Mouse (Mus musculus) left cerebral cortex, adult 11 months (tissue): ENCODE measurements at regions not wholly inside any gene's neighbourhood (a gene's known extent, or its start where the extent isn't known, plus 50 kb on each side); places are given as distances from the start of the nearest gene placed in this dataset.

Source experiments
- DNase-seq: peaks from one replicate; pipeline ENCODE4 v3.0.0; 2022; ENCODE audit warnings: low spot score

DNA sequence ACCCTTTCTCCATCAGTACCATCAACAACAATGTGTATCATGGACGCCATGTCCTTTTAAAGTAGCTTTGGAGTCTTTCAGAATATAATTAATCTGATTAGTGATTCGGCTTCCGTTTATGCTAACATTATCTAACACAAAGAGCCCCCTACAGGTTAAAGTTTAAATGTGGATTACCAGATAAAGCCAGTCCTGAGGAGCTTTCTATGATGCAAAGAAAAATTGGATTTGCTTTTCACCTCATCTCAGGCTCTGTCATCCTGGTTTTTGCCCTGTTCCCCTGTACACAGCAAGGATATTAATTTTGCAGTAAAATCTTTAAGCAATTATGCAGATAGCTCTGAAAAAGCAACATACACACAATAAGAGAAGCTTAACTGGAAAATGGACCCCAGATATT, 412.7 kb upstream of the Tbc1d2b start:
- no peak for DNase-seq

DNA sequence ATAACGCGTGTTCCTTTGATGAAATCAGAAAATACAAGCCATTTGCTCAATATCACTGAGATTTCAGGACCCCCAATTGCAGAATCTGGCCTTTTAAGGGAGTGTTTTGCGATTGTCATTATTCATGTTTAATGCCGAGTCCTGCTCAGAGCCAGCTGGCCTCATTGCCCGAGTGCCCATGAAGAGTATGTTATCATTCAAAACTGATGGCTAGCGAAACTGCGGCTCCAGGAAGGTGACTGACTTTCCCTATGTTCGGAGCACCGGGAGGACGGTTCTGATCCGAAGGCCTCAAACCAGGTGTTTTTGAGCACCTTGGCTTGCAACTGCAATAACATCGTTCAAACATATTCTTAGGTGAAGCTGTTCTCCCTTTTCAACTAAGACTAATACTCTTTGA, 419.5 kb upstream of the Tbc1d2b start:
- DNase-seq = no peak

DNA sequence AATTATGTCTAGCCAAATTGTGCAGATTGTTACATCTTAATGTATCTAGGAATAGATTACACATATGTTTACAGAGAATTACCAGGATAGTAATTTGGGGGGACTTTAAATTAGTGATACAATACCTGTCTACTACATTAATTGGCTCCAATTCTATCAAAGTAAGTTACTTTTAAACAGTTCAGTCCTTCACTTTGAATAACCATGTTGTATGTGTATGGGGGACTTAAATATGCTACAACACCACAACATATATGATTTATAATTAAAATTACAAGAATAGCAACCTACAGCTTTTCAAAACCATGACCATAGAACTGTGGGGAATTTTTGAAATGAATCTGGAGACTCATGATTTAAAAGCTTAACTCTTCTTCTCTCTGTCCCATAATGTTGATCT, 420.5 kb upstream of the Tbc1d2b start:
- no peak for DNase-seq

DNA sequence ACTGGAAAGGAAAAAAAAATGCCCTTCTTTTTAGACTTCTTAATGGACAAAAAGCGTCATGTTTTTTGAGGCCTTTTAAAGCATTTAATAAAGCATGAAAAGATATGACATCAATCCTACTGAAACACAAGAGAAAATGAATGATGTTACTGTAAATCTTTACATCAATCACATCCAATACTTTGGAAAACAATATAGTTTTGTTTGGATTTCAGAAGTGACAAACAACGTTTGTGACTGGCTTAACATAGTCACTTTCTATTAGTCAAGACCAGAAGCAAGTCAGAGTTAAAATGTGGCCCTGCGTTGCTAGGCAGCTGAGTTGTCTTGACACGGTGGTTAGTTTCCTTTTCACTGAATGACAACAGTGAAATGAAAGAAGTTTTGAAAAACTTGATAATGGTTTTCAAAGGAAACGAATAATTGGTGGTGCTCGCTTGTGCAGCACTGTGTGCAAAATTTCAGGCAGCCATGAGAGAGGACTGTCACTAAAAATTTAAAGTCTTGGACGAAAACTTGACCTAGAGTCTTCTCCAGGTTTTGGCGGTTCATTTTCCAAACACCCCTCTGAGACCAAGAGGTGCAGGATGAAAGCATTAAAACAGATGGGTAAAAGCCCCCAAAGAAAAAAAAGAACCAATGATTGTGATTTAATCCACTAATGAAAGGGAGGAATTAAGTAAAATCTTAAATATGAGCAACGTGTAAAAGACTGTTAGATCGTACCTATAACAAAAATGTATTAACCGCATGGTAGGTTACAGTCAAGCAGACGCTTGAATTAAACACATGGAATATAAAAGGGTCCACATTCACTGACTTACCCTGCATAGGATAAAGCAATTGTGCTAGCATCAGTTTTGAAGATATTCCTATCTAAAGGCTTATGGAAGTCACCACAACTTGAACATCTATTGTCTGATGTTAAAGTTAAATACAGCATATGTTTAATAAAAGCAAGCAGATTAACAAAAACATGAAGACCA, 421.4 kb upstream of the Tbc1d2b start:
- DNase-seq = no peak

GRCm38 (mm10) chr9:90693031-90693671, 422.5 kb upstream of the Tbc1d2b start:
- DNase-seq = no peak

GRCm38 (mm10) chr9:90694051-90694645, 423.5 kb upstream of the Tbc1d2b start:
- no peak for DNase-seq

DNA sequence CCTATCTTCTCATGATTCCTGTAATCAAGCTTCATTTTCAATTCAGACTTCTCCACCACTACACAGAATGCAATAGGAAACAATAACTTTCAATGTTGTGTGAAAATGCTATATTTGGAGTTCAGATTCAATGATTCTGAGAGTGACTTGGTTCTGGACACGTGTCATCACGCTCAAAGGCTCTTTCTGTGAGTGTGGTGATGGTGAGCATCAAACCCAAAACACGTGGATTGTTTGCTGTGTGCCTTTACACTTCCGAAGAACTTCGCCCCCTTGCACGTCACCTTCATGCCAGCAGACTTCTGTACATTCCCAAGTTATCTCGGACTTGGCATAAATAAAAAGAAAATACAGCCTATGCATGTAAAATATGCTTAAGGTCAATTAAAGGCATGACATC, 425.1 kb upstream of the Tbc1d2b start:
- no peak for DNase-seq

- DNase-seq = no peak
Measured at GRCm38 (mm10) chr9:90697279-90698000, 426.8 kb upstream of the Tbc1d2b start.

GRCm38 (mm10) chr9:90698439-90698838, 427.8 kb upstream of the Tbc1d2b start:
- DNase-seq = no peak

GRCm38 (mm10) chr9:90699064-90699463, 428.5 kb upstream of the Tbc1d2b start:
- peak; percentile 26 for DNase-seq

GRCm38 (mm10) chr9:90700236-90701179, 429.9 kb upstream of the Tbc1d2b start:
- peak; percentile 15 for DNase-seq

DNA sequence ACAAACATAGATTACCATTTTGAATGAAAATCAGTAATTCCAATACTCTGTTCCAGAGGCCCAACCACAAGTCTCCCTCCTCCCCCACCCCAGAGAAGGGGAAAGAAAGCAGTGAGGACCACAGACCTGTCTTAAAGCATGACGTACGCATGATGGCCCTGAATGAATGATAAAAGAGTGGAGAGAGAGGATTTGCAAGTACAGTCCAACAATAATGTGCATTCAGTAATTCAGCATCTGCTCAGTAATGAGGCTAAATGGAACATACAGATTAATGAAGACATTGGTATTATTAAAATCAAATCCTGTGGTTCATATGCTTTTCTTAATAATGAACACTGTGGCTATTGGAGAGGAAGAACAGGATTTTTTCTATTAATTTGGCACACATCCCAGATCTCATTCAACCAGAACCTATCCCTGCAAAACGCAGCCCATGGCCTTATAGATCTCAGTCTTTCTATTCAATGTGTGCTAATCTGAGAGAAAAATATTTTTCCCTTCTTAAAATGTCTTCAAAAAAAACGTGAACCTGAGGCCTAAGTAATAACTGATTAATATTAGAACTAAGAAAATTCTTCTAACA, 430.7 kb upstream of the Tbc1d2b start:
- DNase-seq = no peak

- no peak for DNase-seq
Measured at GRCm38 (mm10) chr9:90713685-90714084, 443.1 kb upstream of the Tbc1d2b start.

- DNase-seq = no peak
Measured at GRCm38 (mm10) chr9:90731450-90731849, 460.8 kb upstream of the Tbc1d2b start.

DNA sequence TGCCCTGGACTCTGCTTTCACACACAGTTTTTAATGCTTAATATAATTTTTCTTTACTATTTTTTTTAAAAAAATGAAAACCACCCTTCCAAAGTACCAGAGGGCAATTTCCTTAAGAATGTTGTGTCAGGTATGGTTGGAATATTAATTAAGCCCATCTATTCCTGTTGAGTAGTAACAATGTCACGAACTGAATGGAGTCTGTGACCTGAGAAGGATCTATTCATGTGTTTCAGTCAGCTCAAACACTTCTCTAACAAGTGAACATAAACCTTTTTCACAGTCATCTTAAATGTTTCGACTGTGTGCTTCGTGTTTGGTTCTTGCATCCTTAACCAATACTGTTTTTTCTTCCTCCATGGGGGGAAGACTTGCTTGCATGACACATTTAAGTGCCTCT, 486.6 kb upstream of the Tbc1d2b start:
- DNase-seq = no peak

GRCm38 (mm10) chr9:90774296-90774695, 503.7 kb upstream of the Tbc1d2b start:
- DNase-seq = no peak

- no peak for DNase-seq
Measured at GRCm38 (mm10) chr9:90789545-90789944, 518.9 kb upstream of the Tbc1d2b start.

GRCm38 (mm10) chr9:90791871-90792270, 521.3 kb upstream of the Tbc1d2b start:
- no peak for DNase-seq

DNA sequence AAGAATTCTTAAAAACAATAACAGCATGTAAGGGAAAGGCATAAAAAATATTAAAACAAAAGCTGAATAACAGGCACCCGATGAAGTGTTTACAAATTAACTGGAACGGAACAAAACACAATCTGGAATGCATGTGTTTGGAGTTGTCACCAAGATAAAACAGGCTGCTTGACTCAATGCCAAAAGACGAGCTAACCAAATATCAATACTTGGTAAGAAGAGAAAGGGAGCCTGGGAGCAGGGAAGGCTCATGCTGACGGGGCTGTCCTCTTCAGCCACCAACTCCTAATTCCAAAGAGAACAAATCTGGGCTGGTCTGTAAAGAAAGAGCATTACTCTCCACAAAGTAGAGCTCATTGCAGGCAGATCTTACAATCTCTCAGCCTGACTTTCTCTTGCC, 545.4 kb upstream of the Zic4 start:
- DNase-seq = no peak

- DNase-seq = no peak
Measured at GRCm38 (mm10) chr9:90823574-90824280, 538.5 kb upstream of the Zic4 start.
